Mouse (Mus musculus) kidney, adult 2 months (tissue): ENCODE measurements around the gene Hhatl. TPM values are rescaled to one million over a fixed set of nuclear protein-coding genes. Genes with fewer than 3 reads are reported as not detected.
A peak's percentile ranks its signal among the peaks of the same experiment; 100 is the strongest.

Source experiments
- DNase-seq: peaks from one replicate; pipeline ENCODE4 v3.0.0; 2021
- H3K27ac ChIP-seq: fragments of 200-500 bp; 2 replicates; pipeline ENCODE4 v1.5.1; 2012; ENCODE audit warnings: low read depth, low read length, control low read depth, inconsistent platforms; ENCODE audit not compliant: insufficient read depth
- H3K27me3 ChIP-seq: fragments of 200-500 bp; replicated peaks from 2 replicates; pipeline ENCODE4 v1.6.1; 2012; ENCODE audit warnings: mild to moderate bottlenecking, moderate library complexity, low read length, inconsistent platforms; ENCODE audit not compliant: control insufficient read depth, insufficient read depth
- H3K36me3 ChIP-seq: fragments of 200-500 bp; 2 replicates; pipeline ENCODE4 v1.6.1; 2012; ENCODE audit warnings: mild to moderate bottlenecking, moderate library complexity, low read length, inconsistent platforms; ENCODE audit not compliant: control insufficient read depth, insufficient read depth
- H3K4me1 ChIP-seq: fragments of 200-500 bp; 2 replicates; pipeline ENCODE4 v1.6.1; 2011; ENCODE audit warnings: low read length; ENCODE audit not compliant: control insufficient read depth, insufficient read depth
- H3K4me3 ChIP-seq: fragments of 200-500 bp; 2 replicates; pipeline ENCODE4 v1.5.1; 2011; ENCODE audit warnings: mild to moderate bottlenecking, low read depth, low read length, control low read depth; ENCODE audit not compliant: insufficient read depth
- CTCF ChIP-seq: fragments of 200-500 bp; conservative IDR thresholded peaks from 2 replicates; pipeline ENCODE4 v1.5.1; 2011; ENCODE audit warnings: low read depth, mild to moderate bottlenecking, control low read depth, low read length, moderate library complexity, mixed read lengths; ENCODE audit not compliant: insufficient read depth, insufficient read length
- POLR2A ChIP-seq: fragments of 200-500 bp; IDR thresholded peaks from one replicate; pipeline ENCODE4 v1.6.1; 2011; ENCODE audit warnings: low read depth, low read length, control low read depth
- WGBS: fragments of 180-500 bp; shearing (Covaris S2); methylation state at CpG from one replicate; pipeline ENCODE4 v1.1.7; 2018; 5-methylcytosine and 5-hydroxymethylcytosine counted together
- polyA plus RNA-seq: library from polyadenylated mRNA; depleted of rRNA; stranded (reverse); fragments of >200 nt; gene quantifications from 2 replicates; pipeline ENCODE4 v1.2.3, GENCODE M21; 2012

The Hhatl gene
- polyA plus RNA-seq, 1 experiment: 19.1 TPM

GRCm38 (mm10) chr9:121807546-121807945 lies 15.2 kb upstream of the Hhatl start:
- Histone ChIP-seq H3K4me1 (no peaks in the 10 kb centered on the region), H3K4me3 (no peak overlapping the region), H3K36me3 (no peaks in the 10 kb centered on the region), H3K27me3 (no peaks in the 10 kb centered on the region), H3K27ac (no peak overlapping the region)
- no peak for TF ChIP-seq CTCF
- no peak for TF ChIP-seq POLR2A
- no peak for DNase-seq
- 85% methylated on average over 1 of the region's 1 CpGs for WGBS

- Histone ChIP-seq H3K36me3 (no peaks in the 10 kb centered on the region), H3K27ac (no peak overlapping the region), H3K4me3 (no peak overlapping the region), H3K27me3 (no peaks in the 10 kb centered on the region), H3K4me1 (no peaks in the 10 kb centered on the region)
- DNase-seq: no peak
- TF ChIP-seq CTCF: no peak
- no peak for TF ChIP-seq POLR2A
- WGBS: 54% methylated on average over 7 of the region's 7 CpGs
Measured at GRCm38 (mm10) chr9:121802747-121803146, 10.4 kb upstream of the Hhatl start.

- H3K36me3 ChIP-seq: no peaks in the 10 kb centered on the region
- 58% methylated on average over 6 of the region's 6 CpGs for WGBS
- H3K4me3 ChIP-seq: no peak overlapping the region
- no peaks in the 10 kb centered on the region for H3K27me3 ChIP-seq
- TF ChIP-seq CTCF (no peak), POLR2A (no peak)
- H3K4me1 ChIP-seq: no peaks in the 10 kb centered on the region
- DNase-seq: no peak
- H3K27ac ChIP-seq: no peak overlapping the region
Measured at GRCm38 (mm10) chr9:121798887-121799520, 6.7 kb upstream of the Hhatl start.

- DNase-seq: peak; percentile 67
- no peaks in the 10 kb centered on the region for H3K36me3 ChIP-seq
- H3K27ac ChIP-seq: no peak overlapping the region
- H3K4me1 ChIP-seq: no peaks in the 10 kb centered on the region
- H3K4me3 ChIP-seq: no peak overlapping the region
- TF ChIP-seq POLR2A (no peak), CTCF (no peak)
- WGBS: 13% methylated on average over 12 of the region's 12 CpGs
- no peaks in the 10 kb centered on the region for H3K27me3 ChIP-seq
Measured at GRCm38 (mm10) chr9:121797722-121798121, 5.4 kb upstream of the Hhatl start.

GRCm38 (mm10) chr9:121794972-121795539 lies 2.7 kb upstream of the Hhatl start:
- 52% methylated on average over 1 of the region's 1 CpGs for WGBS
- Histone ChIP-seq H3K4me1 (no peaks in the 10 kb centered on the region), H3K4me3 (no peak overlapping the region), H3K36me3 (no peaks in the 10 kb centered on the region), H3K27ac (no peak overlapping the region), H3K27me3 (no peaks in the 10 kb centered on the region)
- TF ChIP-seq POLR2A (no peak), CTCF (no peak)
- DNase-seq: peak; percentile 59

- 10% methylated on average over 5 of the region's 5 CpGs for WGBS
- DNase-seq: peak; percentile 67
- Histone ChIP-seq H3K36me3 (no peaks in the 10 kb centered on the region), H3K27me3 (no peaks in the 10 kb centered on the region), H3K27ac (0 out of 2 replicates have a peak overlapping the region, but pooled peaks have one; percentile 2), H3K4me1 (no peaks in the 10 kb centered on the region), H3K4me3 (no peak overlapping the region)
- TF ChIP-seq CTCF: no peak
Measured at GRCm38 (mm10) chr9:121791206-121791605, 1.1 kb downstream of the Hhatl start.

GRCm38 (mm10) chr9:121786359-121786758 lies 5.9 kb downstream of the Hhatl start:
- Histone ChIP-seq H3K27me3 (no peaks in the 10 kb centered on the region), H3K27ac (no peak overlapping the region), H3K4me1 (no peaks in the 10 kb centered on the region), H3K4me3 (no peak overlapping the region), H3K36me3 (no peaks in the 10 kb centered on the region)
- DNase-seq: no peak
- WGBS: 74% methylated on average over 2 of the region's 2 CpGs
- TF ChIP-seq POLR2A: no peak
- TF ChIP-seq CTCF: no peak

- TF ChIP-seq POLR2A (no peak), CTCF (no peak)
- Histone ChIP-seq H3K4me3 (no peak overlapping the region), H3K36me3 (no peaks in the 10 kb centered on the region), H3K27me3 (no peaks in the 10 kb centered on the region), H3K4me1 (no peaks in the 10 kb centered on the region), H3K27ac (no peak overlapping the region)
- 87% methylated on average over 8 of the region's 8 CpGs for WGBS
- no peak for DNase-seq
Measured at GRCm38 (mm10) chr9:121785261-121785660, 7.0 kb downstream of the Hhatl start.
